Mouse (Mus musculus) hindbrain, embryonic 16.5 days (tissue): ENCODE measurements at regions not wholly inside any gene's neighbourhood (a gene's known extent, or its start where the extent isn't known, plus 50 kb on each side); places are given as distances from the start of the nearest gene placed in this dataset.
"Not testable (repeated sequence)": the region's sequence is repeated elsewhere in the genome, so short reads cannot be mapped to it uniquely, and the experiment has no call there.

Experiments used
- ATAC-seq: fragments of 200-750 bp; cut with Nextera tagmentation; 2 replicates; pipeline ENCODE4 v1.8.0; 2017; ENCODE audit warnings: moderate TSS enrichment, moderate library complexity
- H3K27ac ChIP-seq: fragments of 300-500 bp; sonication (generic); 2 replicates; pipeline ENCODE4 v1.5.1; 2014; ENCODE audit warnings: low read depth, mild to moderate bottlenecking, control low read depth, low read length, moderate library complexity
- H3K27me3 ChIP-seq: fragments of 300-500 bp; sonication (generic); replicated peaks from 2 replicates; pipeline ENCODE4 v1.6.1; 2014; ENCODE audit warnings: low read length; ENCODE audit not compliant: control insufficient read depth, insufficient read depth
- H3K36me3 ChIP-seq: fragments of 300-500 bp; sonication (generic); 2 replicates; pipeline ENCODE4 v1.6.1; 2014; ENCODE audit warnings: mild to moderate bottlenecking, low read length, moderate library complexity, mixed read lengths; ENCODE audit not compliant: control insufficient read depth, insufficient read depth
- H3K4me1 ChIP-seq: fragments of 300-500 bp; sonication (generic); 2 replicates; pipeline ENCODE4 v1.6.1; 2014; ENCODE audit warnings: low read depth, low read length; ENCODE audit not compliant: control insufficient read depth, insufficient read depth
- H3K4me2 ChIP-seq: fragments of 300-500 bp; sonication (generic); 2 replicates; pipeline ENCODE4 v1.6.1; 2014; ENCODE audit warnings: mild to moderate bottlenecking, low read length, control low read depth, moderate library complexity
- H3K4me3 ChIP-seq: fragments of 300-500 bp; sonication (generic); 2 replicates; pipeline ENCODE4 v1.5.1; 2014; ENCODE audit warnings: mild to moderate bottlenecking, low read length, control low read depth, moderate library complexity
- H3K9ac ChIP-seq: fragments of 300-500 bp; sonication (generic); 2 replicates; pipeline ENCODE4 v1.6.1; 2014; ENCODE audit warnings: low read depth, mild to moderate bottlenecking, control low read depth, low read length, moderate library complexity
- H3K9me3 ChIP-seq: fragments of 300-500 bp; sonication (generic); 2 replicates; pipeline ENCODE4 v1.6.1; 2014; ENCODE audit warnings: mild to moderate bottlenecking, low read length, moderate library complexity; ENCODE audit not compliant: control insufficient read depth
- WGBS: fragments of 180-500 bp; shearing (Covaris S2); extraction: QIAGEN DNeasy Blood & Tissue Kit; methylation state at CpG from one replicate; pipeline ENCODE4 v1.1.7; 2014; 5-methylcytosine and 5-hydroxymethylcytosine counted together

DNA sequence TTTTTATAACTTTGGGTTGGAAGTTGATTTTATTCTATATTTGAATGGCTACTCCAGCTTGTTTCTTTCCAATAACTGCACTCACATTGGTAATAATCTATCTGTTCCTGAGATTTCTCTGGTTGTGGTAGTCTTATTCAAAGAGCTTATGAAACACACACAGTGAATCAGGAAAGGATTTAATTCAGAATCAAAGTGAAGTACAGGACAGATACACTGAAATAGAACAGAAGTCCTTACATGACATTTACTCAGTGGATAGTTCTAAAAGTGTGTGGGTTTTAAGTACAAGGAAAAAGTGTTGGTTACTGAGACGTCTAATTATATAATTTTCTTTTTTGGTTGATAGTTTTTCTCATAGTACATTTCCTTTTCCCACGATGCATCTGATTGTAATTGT is 859.7 kb downstream of the Rpia start:
- Histone ChIP-seq H3K4me2 (no peak overlapping the region), H3K9ac (no peak overlapping the region), H3K27me3 (no peaks in the 10 kb centered on the region), H3K36me3 (no peaks in the 10 kb centered on the region), H3K4me3 (no peak overlapping the region), H3K4me1 (no peaks in the 10 kb centered on the region), H3K27ac (no peak overlapping the region), H3K9me3 (peaks cover 2% of the 10 kb centered on the region; the same call in 1 of the 2 replicates)
- no peak for ATAC-seq
- 88% methylated on average over 2 of the region's 2 CpGs for WGBS

DNA sequence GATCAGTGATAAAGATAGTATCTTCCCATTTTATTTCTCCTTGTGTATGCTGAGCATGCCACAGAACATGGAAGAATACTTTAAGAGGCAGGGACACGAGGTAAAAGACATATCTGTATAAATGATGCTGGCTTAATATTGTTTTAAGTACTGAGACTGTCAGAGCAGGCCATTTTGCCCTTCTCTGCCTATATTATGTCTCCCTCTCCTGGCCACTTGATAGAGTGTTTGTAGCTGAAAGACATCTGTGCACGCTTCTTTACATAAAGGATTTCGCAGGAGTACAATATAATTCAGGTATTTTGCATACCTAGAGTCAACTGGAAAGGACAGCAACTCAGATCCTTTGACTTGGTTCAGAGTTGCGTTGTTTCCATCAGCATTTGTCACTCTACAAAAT is 877.3 kb downstream of the Rpia start:
- H3K4me3 ChIP-seq, result no peak overlapping the region
- H3K27me3 ChIP-seq, result no peaks in the 10 kb centered on the region
- no peaks in the 10 kb centered on the region for H3K36me3 ChIP-seq
- H3K27ac ChIP-seq, result no peak overlapping the region
- WGBS, result 69% methylated on average over 4 of the region's 4 CpGs
- H3K9me3 ChIP-seq, result no peaks in the 10 kb centered on the region
- H3K4me1 ChIP-seq, result no peaks in the 10 kb centered on the region
- no peak overlapping the region for H3K9ac ChIP-seq
- ATAC-seq, result no peak
- H3K4me2 ChIP-seq, result no peak overlapping the region

DNA sequence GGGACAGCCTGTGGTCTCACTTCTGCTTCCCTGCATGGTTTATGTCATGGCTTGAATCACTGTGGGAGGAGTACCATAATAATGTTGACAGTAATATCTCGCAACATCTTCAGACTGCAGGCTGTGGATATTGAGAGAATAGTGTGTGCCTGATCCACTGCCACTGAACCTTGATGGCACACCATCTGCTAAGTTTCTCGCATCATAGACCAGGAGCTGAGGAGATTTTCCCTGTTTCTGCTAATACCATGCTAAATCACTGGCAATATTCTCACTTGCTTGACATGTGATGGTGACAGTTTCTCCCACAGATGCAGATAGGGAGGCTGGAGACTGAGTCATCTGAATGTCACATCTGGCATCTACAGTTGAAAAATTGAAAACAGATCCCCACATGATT is 912.7 kb downstream of the Rpia start:
- Histone ChIP-seq H3K4me1 (no peaks in the 10 kb centered on the region), H3K9ac (no peak overlapping the region), H3K27me3 (no peaks in the 10 kb centered on the region), H3K9me3 (0 out of 2 replicates have a peak, but pooled peaks cover under 1% of the 10 kb centered on the region), H3K27ac (no peak overlapping the region), H3K4me2 (no peak overlapping the region), H3K4me3 (no peak overlapping the region), H3K36me3 (no peaks in the 10 kb centered on the region)
- peak; percentile 71 for ATAC-seq
- 84% methylated on average over 2 of the region's 2 CpGs for WGBS

DNA sequence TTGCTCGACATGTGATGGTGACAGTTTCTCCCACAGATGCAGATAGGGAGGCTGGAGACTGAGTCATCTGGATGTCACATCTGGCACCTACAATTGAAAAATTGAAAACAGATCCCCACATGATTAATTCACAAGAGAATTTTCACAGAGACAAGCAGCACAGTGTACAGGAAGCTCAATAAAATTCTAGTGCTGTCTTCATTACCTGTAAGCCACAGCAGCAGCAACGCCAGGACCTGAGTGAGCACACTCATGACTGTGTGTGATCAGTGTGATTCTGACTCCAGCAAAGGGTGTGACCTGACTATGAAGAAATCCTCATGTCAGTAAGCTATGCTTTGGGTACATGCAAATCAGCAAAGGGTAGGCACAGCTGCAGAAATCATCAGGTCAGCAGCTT is 933.4 kb downstream of the Rpia start:
- H3K9me3 ChIP-seq, H3K9ac ChIP-seq, H3K36me3 ChIP-seq, H3K4me1 ChIP-seq, H3K27me3 ChIP-seq, H3K4me3 ChIP-seq, H3K4me2 ChIP-seq, H3K27ac ChIP-seq: not testable (repeated sequence)
- 77% methylated on average over 2 of the region's 2 CpGs for WGBS
- peak; percentile 54; the same call in 1 of the 2 replicates for ATAC-seq

DNA sequence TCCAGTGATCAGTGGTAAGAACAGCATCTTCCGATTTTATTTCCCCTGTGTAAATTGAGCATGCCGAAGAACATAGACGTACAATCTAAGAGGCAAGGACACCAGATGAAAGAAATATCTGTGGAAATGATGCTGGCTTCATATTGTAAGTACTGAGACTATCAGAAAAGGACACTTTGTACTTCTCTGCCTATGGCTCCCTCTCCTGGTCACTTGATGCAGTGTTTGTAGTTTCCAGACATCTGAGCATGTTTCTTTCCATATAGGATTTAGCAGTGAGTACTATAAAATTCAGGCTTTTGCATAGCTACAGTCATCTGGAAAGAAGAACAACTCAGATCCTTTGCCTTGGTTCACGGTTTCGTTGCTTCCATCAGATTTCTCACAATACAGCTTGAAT is 963.4 kb downstream of the Rpia start:
- not testable (repeated sequence) for H3K36me3 ChIP-seq, H3K27me3 ChIP-seq, ATAC-seq, H3K27ac ChIP-seq, H3K4me3 ChIP-seq, H3K4me2 ChIP-seq, H3K9ac ChIP-seq, H3K4me1 ChIP-seq, H3K9me3 ChIP-seq
- WGBS, result 79% methylated on average over 5 of the region's 5 CpGs

DNA sequence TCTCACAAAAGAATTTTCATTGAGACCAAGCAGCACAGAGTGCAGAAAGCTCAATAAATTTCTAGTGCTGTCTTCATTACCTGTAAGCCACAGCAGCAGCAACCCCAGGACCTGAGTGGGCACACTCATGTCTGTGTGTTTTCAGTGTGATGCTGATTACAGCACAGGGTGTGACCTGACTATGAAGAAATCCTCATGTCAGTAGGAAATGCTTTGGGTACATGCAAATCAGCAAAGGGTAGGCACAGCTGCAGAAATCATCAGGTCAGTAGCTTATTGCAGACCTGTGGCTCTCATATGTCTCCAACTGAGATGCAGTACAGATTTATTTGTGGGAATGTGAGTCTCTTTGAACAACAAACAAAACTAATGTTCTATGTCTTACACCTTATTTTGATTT is 977.1 kb downstream of the Rpia start:
- H3K27ac ChIP-seq, H3K36me3 ChIP-seq, H3K4me1 ChIP-seq, ATAC-seq, H3K4me3 ChIP-seq, H3K9me3 ChIP-seq, H3K4me2 ChIP-seq, H3K27me3 ChIP-seq, H3K9ac ChIP-seq: not testable (repeated sequence)

DNA sequence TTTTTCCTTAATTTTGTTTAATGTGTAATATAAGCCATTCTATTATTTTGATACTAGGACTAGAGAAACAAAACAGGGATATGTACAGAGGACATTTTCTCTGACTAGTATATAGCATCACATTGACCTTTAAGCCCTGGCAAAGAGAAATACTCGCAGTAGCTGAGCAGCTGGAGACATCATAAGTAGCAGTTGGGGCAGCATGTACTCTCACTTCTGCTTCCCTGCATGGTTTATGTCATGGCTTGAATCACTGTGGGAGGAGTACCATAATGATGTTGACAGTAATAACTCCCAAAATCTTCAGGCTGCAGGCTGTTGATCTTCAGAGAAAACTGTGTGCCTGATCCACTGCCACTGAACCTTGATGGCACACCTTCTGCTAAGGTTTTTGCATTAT is 977.7 kb downstream of the Rpia start:
- ATAC-seq, H3K27ac ChIP-seq, H3K4me1 ChIP-seq, H3K27me3 ChIP-seq, H3K4me2 ChIP-seq, H3K9ac ChIP-seq, H3K4me3 ChIP-seq, H3K36me3 ChIP-seq, H3K9me3 ChIP-seq: not testable (repeated sequence)
- WGBS, result 63% methylated on average over 1 of the region's 1 CpGs

DNA sequence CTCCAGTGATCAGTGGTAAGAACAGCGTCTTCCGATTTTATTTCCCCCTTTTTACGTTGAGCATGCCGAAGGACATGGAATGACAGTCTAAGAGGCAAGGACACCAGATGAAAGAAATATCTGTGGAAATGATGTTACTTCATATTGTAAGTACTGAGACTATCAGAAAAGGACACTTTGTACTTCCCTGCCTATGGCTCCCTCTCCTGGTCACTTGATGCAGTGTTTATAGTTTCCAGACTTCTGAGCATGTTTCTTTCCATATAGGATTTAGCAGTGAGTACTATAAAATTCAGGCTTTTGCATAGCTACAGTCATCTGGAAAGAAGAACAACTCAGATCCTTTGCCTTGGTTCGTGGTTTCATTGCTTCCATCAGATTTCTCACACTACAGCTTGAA is 1011.7 kb downstream of the Rpia start:
- not testable (repeated sequence) for H3K27me3 ChIP-seq, H3K36me3 ChIP-seq, H3K27ac ChIP-seq, H3K9ac ChIP-seq, H3K9me3 ChIP-seq, H3K4me1 ChIP-seq, H3K4me2 ChIP-seq, ATAC-seq, H3K4me3 ChIP-seq
- WGBS, result 74% methylated on average over 5 of the region's 5 CpGs

DNA sequence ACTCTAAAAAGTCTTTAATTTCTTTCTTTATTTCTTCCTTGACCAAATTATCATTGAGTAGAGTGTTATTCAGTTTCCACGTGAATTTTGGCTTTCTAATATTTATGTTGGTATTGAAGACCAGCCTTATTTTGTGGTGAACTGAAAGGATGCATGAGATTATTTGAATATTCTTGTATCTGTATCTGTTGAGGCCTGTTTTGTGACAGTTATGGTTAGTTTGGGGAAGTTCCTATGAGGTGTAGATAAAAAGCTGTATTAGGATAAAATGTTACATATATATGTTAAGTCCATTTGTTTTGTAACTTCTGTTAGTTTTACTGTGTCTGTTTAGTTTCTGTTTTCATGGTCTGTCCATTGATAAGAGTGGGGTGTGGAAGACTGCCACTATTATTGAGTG is 1014.7 kb downstream of the Rpia start:
- H3K4me1 ChIP-seq, ATAC-seq, H3K4me2 ChIP-seq, H3K9me3 ChIP-seq, H3K36me3 ChIP-seq, H3K27me3 ChIP-seq, H3K4me3 ChIP-seq, H3K27ac ChIP-seq, H3K9ac ChIP-seq: not testable (repeated sequence)
- 66% methylated on average over 1 of the region's 1 CpGs for WGBS

DNA sequence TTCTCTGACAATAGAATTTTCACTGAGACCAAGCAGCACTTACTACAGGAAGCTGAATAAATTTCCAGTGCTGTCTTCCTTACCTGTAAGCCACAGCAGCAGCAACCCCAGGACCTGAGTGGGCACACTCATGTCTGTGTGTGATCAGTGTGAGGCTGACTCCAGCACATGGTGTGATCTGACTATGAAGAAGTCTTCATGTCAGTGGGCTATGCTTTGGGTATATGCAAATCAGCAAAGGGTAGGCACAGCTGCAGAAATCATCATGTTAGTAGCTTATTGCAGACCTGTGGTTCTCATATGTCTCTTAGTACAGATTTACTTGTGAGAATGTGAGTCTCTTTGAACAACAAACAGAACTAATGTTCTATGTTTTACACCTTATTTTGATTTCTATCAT is 1027.2 kb downstream of the Rpia start:
- Histone ChIP-seq H3K36me3 (no peaks in the 10 kb centered on the region), H3K4me3 (no peak overlapping the region), H3K27me3 (no peaks in the 10 kb centered on the region), H3K4me1 (no peaks in the 10 kb centered on the region), H3K4me2 (no peak overlapping the region), H3K9me3 (no peaks in the 10 kb centered on the region), H3K27ac (no peak overlapping the region), H3K9ac (no peak overlapping the region)
- no peak for ATAC-seq
